26 mouse cellular contexts compared by ENCODE assay signal in the genomic region with DNA sequence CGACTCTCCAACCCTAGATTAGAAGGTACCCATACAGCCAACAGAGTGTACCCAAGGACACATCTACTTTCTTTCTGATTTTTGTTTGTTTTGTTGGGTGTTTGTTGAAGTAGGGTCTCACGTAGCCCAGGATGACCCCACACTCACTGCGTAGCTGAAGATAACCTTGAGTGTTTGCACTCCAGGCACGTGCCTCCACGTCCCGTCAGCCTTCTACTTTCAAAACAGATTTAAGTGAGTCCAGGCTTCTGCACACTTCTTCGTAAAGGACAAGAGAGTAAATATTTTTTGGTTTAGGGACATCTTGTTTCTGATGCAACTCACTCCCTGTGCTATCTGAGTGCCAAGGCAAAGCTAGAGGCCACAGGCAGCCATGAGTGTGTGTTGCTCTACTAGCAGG. TPM values are rescaled to one million over a fixed set of nuclear protein-coding genes. Genes with fewer than 3 reads are reported as not detected.
DNase-seq lines count a peak whose midpoint lies in the region; ATAC-seq and TF ChIP-seq lines count a peak whose summit lies in the region.
"Had no signal": no experiment of that assay in that cellular context is flagged by ENCODE, and none has a peak within 500 bp of the region (broad histone marks: within the 10 kb centered on the region; RNA-seq: fewer than 3 reads in every experiment).

No protein-coding gene starts in this region.

- no peaks in the 10 kb centered on the region; the same call in 1 of the 2 replicates for H3K27me3 ChIP-seq in lung, postnatal 0 days (replicated peaks; ENCODE audit: insufficient read depth, low read length)
- H3K27me3 ChIP-seq in intestine, embryonic 14.5 days (replicated peaks; ENCODE audit: control insufficient read depth, insufficient read depth, low read length): 0 out of 2 replicates have a peak, but pooled peaks cover 12% of the 10 kb centered on the region
- H3K27me3 ChIP-seq in intestine, postnatal 0 days (replicated peaks; ENCODE audit: control insufficient read depth, insufficient read depth, low read length): no peaks in the 10 kb centered on the region
- peaks cover 9% of the 10 kb centered on the region for H3K27me3 ChIP-seq in liver, embryonic 16.5 days (ENCODE audit: control insufficient read depth, insufficient read depth, low read depth, low read length)

- TF ChIP-seq EP300 in lung, postnatal 0 days (IDR thresholded peaks at IDR 0.05): peak; percentile 20; the same call in 1 of the 2 replicates

- H3K36me3 ChIP-seq in lung, postnatal 0 days (ENCODE audit: insufficient read depth, low read length): no peaks in the 10 kb centered on the region
- H3K36me3 ChIP-seq in intestine, embryonic 14.5 days (ENCODE audit: control insufficient read depth, insufficient read depth, low read length): no peaks in the 10 kb centered on the region
- no peaks in the 10 kb centered on the region for H3K36me3 ChIP-seq in intestine, postnatal 0 days (ENCODE audit: control insufficient read depth, insufficient read depth)
- H3K36me3 ChIP-seq in liver, embryonic 16.5 days (ENCODE audit: control insufficient read depth, insufficient read depth): no peaks in the 10 kb centered on the region
- H3K36me3 ChIP-seq: heart, embryonic 10.5 days; heart, embryonic 15.5 days; hindbrain, embryonic 12.5 days; midbrain, embryonic 13.5 days; stomach, embryonic 15.5 days had no signal

- no peak overlapping the region for H3K4me2 ChIP-seq in lung, postnatal 0 days (replicated peaks; ENCODE audit: low read depth, low read length)
- no peak overlapping the region for H3K4me2 ChIP-seq in intestine, embryonic 14.5 days (ENCODE audit: low read length)
- no peak overlapping the region for H3K4me2 ChIP-seq in intestine, postnatal 0 days (replicated peaks; ENCODE audit: low read depth)
- no peak overlapping the region for H3K4me2 ChIP-seq in liver, embryonic 16.5 days (ENCODE audit: low read depth, low read length)
- H3K4me2 ChIP-seq: forebrain, embryonic 13.5 days; heart, embryonic 15.5 days; hindbrain, embryonic 12.5 days; lung, embryonic 14.5 days; midbrain, embryonic 13.5 days; stomach, embryonic 15.5 days had no signal

- H3K4me3 ChIP-seq in lung, postnatal 0 days (ENCODE audit: low read depth, low read length): no peak overlapping the region
- no peak overlapping the region for H3K4me3 ChIP-seq in intestine, embryonic 14.5 days (ENCODE audit: low read depth, low read length)
- H3K4me3 ChIP-seq in intestine, postnatal 0 days (ENCODE audit: low read depth, low read length): no peak overlapping the region
- H3K4me3 ChIP-seq in liver, embryonic 16.5 days (ENCODE audit: low read depth, low read length): no peak overlapping the region
- H3K4me3 ChIP-seq: forebrain, embryonic 13.5 days; heart, embryonic 10.5 days; heart, embryonic 15.5 days; hindbrain, embryonic 12.5 days; megakaryocyte, embryonic 14.5 days; midbrain, embryonic 13.5 days; stomach, embryonic 15.5 days had no signal

- TF ChIP-seq CTCF in lung, postnatal 0 days (IDR thresholded peaks at IDR 0.05): no peak
- no peak for TF ChIP-seq CTCF in intestine, postnatal 0 days (IDR thresholded peaks at IDR 0.05; ENCODE audit: low read depth)

- no peak for DNase-seq in lung, postnatal 0 days (ENCODE audit: low spot score)
- DNase-seq in lung, postnatal 4 days: no peak
- DNase-seq in intestine, embryonic 14.5 days (ENCODE audit: low spot score): peak; percentile 51
- DNase-seq in Muller cell, postnatal 12 days (ENCODE audit: inconsistent ontology term): no peak
- no peak for DNase-seq in adrenal gland, adult (ENCODE audit: inconsistent age in 2 of 2, low spot score in 1 of 2)
- DNase-seq: adrenal gland, adult 8-10 months; cerebellum, adult 9-10 months; cerebellum, postnatal 36 days; gastrocnemius, postnatal 14 days; heart, adult 11 months; kidney, adult 18-20 months; left cerebral cortex, postnatal 4 days; lung, embryonic 14.5 days; lung, postnatal 36 days; thymus, adult 18-20 months; thymus, postnatal 25 days had no signal

- no peaks in the 10 kb centered on the region; the same call in none of the 2 replicates for H3K4me1 ChIP-seq in lung, postnatal 0 days (ENCODE audit: insufficient read depth, low read depth, low read length)
- H3K4me1 ChIP-seq in intestine, embryonic 14.5 days (replicated peaks; ENCODE audit: control insufficient read depth, insufficient read depth, low read length): no peaks in the 10 kb centered on the region; the same call in none of the 2 replicates
- 0 out of 2 replicates have a peak, but pooled peaks cover 11% of the 10 kb centered on the region for H3K4me1 ChIP-seq in intestine, postnatal 0 days (replicated peaks; ENCODE audit: control insufficient read depth, insufficient read depth, low read length)
- H3K4me1 ChIP-seq in liver, embryonic 16.5 days (ENCODE audit: control insufficient read depth, low read depth, low read length): peaks cover 4% of the 10 kb centered on the region

- no peak overlapping the region for H3K27ac ChIP-seq in lung, postnatal 0 days (ENCODE audit: low read length)
- no peak overlapping the region for H3K27ac ChIP-seq in intestine, embryonic 14.5 days (ENCODE audit: low read depth)
- H3K27ac ChIP-seq in intestine, postnatal 0 days (ENCODE audit: low read depth, low read length): peak overlapping the region; percentile 41; the same call in 1 of the 2 replicates
- peak overlapping the region; percentile 77 for H3K27ac ChIP-seq in liver, embryonic 16.5 days (ENCODE audit: low read length)
- H3K27ac ChIP-seq: forebrain, embryonic 13.5 days; heart, embryonic 10.5 days; heart, embryonic 15.5 days; hindbrain, embryonic 12.5 days; hindbrain, postnatal 0 days; midbrain, embryonic 13.5 days had no signal

- no peaks in the 10 kb centered on the region for H3K9me3 ChIP-seq in lung, postnatal 0 days (ENCODE audit: low read length)
- H3K9me3 ChIP-seq in intestine, embryonic 14.5 days (ENCODE audit: control insufficient read depth, low read length): no peaks in the 10 kb centered on the region
- no peaks in the 10 kb centered on the region for H3K9me3 ChIP-seq in intestine, postnatal 0 days (ENCODE audit: control insufficient read depth)
- no peaks in the 10 kb centered on the region for H3K9me3 ChIP-seq in liver, embryonic 16.5 days (replicated peaks; ENCODE audit: control insufficient read depth, low read length)
- H3K9me3 ChIP-seq: forebrain, embryonic 13.5 days; heart, embryonic 10.5 days; heart, embryonic 15.5 days; hindbrain, embryonic 12.5 days; megakaryocyte, embryonic 14.5 days; midbrain, embryonic 13.5 days; stomach, embryonic 15.5 days had no signal

- WGBS in lung, postnatal 0 days: 42% methylated on average over 7 of the region's 7 CpGs
- WGBS in intestine, embryonic 14.5 days: 68% methylated on average over 7 of the region's 7 CpGs
- WGBS in intestine, postnatal 0 days: 58% methylated on average over 7 of the region's 7 CpGs
- 56% methylated on average over 7 of the region's 7 CpGs for WGBS in liver, embryonic 16.5 days (ENCODE audit: insufficient replicate concordance)

- ATAC-seq in lung, postnatal 0 days: peak; percentile 14; the same call in 1 of the 2 replicates
- ATAC-seq in intestine, embryonic 14.5 days (replicated peaks; ENCODE audit: low FRiP score, low TSS enrichment, low read depth): no peak
- no peak for ATAC-seq in intestine, postnatal 0 days
- ATAC-seq in liver, embryonic 16.5 days (ENCODE audit: low read depth): no peak
- ATAC-seq: forebrain, embryonic 13.5 days; hindbrain, postnatal 0 days; midbrain, embryonic 13.5 days had no signal

- H3K9ac ChIP-seq in lung, postnatal 0 days (replicated peaks; ENCODE audit: low read depth): no peak overlapping the region
- no peak overlapping the region for H3K9ac ChIP-seq in intestine, embryonic 14.5 days (ENCODE audit: low read length)
- no peak overlapping the region for H3K9ac ChIP-seq in intestine, postnatal 0 days (ENCODE audit: low read depth, low read length)
- H3K9ac ChIP-seq in liver, embryonic 16.5 days (ENCODE audit: low read depth, low read length): no peak overlapping the region
- H3K9ac ChIP-seq: forebrain, embryonic 13.5 days; heart, embryonic 15.5 days; hindbrain, embryonic 12.5 days; lung, embryonic 14.5 days; midbrain, embryonic 13.5 days; stomach, embryonic 15.5 days had no signal

RNA-seq across cellular contexts. Expression of a gene that starts 6.8 kb away (rescaled TPM):
- polyA plus RNA-seq in lung, postnatal 0 days (2015; fragmentation: Nextera tagmentation; extraction: Ambion mirVana): 26.0 and 27.0 TPM in 2 replicates
- 64.6 and 72.8 TPM in 2 replicates for polyA plus RNA-seq in intestine, embryonic 14.5 days (2014; fragmentation: Nextera tagmentation; extraction: Ambion mirVana)
- polyA plus RNA-seq in intestine, postnatal 0 days (2015; fragmentation: Nextera tagmentation; extraction: Ambion mirVana): 492 and 545 TPM in 2 replicates
- 399 and 480 TPM in 2 replicates for polyA plus RNA-seq in liver, embryonic 16.5 days (2015; fragmentation: Nextera tagmentation; extraction: Ambion mirVana)

Comparison
In these comparisons a context has a peak if more than half of its experiments do, and no peak if none do; other contexts are left out.
1. H3K27ac ChIP-seq: peak in intestine, postnatal 0 days (single experiment) and liver, embryonic 16.5 days (single experiment); none in lung, postnatal 0 days (single experiment) and intestine, embryonic 14.5 days (single experiment).